Mouse (Mus musculus): ENCODE measurements at regions not wholly inside any gene's neighbourhood (a gene's known extent, or its start where the extent isn't known, plus 50 kb on each side); places are given as distances from the start of the nearest gene placed in this dataset.

DNA sequence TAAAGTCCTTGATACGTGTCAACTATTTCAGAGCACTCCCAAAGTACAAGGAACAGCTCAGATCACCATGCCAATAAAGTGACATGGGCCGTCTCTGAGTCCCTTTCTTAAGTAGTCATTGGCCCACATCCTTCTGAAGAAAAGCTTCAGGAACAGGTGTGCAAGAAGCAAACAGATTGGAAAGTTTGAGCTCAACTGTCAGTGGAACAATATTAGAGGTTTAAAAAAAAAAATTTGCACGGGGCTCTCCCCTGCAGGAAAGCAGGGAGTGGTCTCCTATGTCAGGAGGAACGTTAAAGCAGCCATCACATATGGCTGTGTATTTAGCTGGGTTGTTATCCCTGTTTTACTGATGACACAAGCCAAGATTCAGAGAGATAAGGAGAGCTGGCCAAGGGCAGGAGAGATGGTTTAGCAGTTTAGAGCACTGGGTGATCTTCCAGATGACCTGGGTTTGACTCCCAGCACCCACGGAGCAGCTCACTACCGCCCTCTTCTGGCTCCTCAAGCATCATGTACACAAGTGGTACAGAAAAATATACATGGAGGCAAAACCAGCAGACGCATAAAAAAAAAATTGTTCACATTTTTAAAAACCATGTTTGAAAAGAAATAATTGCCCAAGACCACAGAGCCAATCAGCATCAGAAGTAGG, 318.3 kb upstream of the Clint1 start:
- DNase-seq (ENCODE audit: low spot score in 2 of 2): no peak

DNA sequence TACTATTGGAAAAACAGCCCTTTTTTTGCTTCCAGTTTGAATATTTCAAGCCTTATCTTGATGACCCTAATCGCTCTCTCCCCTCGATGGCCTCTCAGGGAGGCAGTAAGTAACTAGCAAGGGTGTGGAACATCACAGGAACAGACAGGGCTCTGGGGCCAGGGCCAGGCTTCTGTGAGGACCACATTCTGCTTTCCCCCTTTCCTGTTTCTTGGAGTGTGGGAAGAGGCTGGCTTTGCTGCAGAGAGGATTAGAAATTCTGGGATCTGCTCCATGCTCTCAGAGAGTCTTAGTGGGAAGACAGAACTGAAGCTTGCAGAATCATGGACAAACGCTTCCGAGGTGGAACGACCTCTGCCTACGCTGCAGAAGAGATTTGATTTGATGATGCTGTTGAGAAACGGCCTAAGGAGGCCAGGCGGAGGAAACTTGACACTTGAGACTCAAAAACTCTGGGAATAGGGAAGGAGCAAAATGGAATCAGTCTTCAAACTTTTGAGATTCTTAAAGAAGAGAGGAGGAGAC, 316.3 kb upstream of the Clint1 start:
- no peak for DNase-seq (ENCODE audit: low spot score in 2 of 2)

DNA sequence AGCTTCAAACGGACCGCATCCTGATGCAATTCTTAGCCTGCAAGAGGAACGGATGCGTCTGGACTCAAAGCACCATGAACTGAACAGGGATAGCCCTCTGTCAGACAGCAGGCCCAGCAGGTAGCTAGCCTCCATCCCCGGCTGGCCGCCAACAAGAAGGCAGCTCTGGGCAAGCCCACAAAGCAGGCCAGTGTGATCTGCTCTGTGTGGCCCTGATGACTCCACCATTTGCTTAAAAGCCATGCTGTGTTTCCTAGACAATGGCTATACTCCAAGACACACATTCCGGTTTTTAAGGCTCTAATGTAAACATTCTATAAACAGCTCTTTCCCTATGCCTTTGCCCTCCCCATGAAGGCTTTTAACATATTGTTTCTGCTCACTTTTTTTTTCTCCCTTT, 313.8 kb upstream of the Clint1 start:
- no peak for DNase-seq (ENCODE audit: low spot score in 2 of 2)

DNA sequence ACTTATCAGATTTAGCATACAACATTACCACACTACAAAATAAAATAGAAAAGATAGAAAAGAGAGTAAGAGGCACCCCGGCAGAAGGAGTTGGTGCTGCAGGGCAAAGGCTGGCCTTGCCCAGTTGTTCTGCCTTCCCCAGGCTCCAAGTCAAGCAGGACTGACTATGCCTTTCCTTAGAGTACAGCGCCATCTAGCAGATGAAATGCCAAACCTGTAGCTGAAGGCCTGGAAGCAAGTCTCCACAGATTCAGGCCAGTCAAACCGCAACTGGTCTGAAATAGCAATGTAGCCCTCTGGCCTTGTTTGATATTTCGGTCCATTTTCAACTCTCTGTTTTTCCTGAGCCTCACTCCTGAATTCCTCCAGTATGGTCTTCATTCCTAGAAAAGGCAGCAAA, 312.4 kb upstream of the Clint1 start:
- peak; percentile 69 to 85 for DNase-seq (ENCODE audit: low spot score in 2 of 2)

DNA sequence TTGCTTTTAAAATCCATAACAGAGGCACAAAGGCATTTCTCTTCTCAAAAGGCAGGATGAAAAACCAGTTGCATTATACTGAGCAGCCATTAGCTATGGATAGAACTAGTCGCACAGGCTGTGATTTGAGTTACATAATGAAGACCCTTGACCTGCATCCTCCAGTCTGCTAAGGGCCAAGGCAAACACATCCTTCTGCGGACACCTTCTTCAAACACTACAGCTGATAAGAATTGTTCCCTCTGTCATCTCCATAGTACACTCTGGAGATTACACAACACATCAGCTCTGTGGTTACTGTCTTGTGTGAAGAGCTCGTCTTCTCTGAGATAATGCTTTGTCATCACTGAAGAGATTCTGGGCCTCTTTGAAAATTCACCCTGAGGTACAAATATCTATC, 307.3 kb upstream of the Clint1 start:
- no peak for DNase-seq (ENCODE audit: low spot score in 2 of 2)

DNA sequence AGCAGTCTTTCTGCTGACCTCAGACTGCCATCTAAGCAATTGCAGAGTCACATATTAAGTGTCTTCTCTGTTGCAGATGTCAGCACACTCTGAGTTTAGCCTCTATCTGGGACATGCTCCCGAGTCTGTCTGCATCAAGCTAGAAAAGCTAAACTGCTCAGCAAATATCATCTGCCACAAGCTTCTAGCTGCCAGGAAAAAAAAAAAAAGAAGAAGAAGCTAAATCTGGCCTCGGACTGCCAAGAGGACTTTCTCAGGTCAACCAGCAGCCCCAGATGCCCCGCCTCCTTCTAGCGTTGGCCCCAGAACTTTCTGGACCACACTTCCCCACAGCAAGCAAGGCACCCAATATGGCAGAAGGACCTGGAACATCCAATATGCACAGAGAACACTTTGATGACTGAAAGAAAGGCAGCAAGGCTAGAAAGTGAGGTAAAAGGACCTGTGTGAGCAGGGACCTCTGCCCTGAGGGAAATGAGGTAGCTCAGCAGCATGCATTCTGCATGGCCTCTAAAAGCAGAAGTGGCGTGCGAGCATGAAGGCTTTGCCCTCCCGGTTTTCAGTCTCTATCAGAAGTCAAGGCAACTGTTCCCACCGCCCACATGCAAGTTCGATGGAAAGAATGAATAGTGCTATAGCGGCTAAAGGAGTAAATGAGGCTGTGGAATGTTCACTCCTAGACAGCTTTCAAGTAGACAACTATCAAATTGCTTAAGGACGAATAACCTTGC, 305.8 kb upstream of the Clint1 start:
- DNase-seq (ENCODE audit: low spot score in 2 of 2): no peak

DNA sequence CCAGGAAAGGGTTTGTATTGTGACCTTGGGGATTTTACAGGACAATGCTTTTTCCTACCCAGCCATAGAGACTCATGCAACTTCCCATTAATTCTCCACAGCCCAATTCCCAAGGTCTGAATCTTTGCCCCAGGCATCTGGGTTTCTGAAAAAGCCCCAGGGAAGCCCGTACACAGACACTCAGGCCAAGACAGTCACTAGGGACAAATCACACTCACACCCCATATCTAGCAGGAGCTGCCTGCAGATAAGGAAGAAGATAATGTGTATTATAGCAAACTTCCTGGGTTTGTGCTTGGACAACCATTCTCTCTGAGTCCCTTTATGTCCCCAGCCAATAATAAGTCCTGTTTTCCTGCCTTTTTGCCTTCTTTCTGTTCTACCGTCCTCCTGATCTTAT, 305.0 kb upstream of the Clint1 start:
- DNase-seq (ENCODE audit: low spot score in 2 of 2): no peak

DNA sequence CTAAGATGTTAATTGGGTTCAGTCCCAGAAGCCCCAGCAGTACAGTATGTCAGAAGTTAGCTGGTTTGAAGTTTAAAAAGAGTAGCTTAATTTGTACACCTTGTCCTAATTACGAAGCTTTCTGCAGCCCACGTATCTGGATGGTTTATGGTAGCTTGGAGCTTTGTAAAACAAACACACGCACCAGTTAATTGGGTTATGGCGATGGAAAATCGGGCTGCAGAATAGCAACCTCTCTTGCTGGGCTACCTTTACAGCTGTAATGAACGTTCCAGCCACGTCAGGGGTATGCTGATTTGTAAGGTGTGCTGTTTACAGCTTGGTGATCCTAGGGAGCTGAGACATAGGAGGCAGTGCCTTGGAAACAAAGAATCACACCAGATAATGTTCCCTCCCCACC, 301.5 kb upstream of the Clint1 start:
- DNase-seq (ENCODE audit: low spot score in 2 of 2): no peak

GRCm38 (mm10) chr11:45577469-45578154, 274.2 kb upstream of the Clint1 start:
- no peak for DNase-seq (ENCODE audit: low spot score in 2 of 2)

GRCm38 (mm10) chr11:45592335-45592734, 259.5 kb upstream of the Clint1 start:
- DNase-seq (ENCODE audit: low spot score in 2 of 2): no peak

DNA sequence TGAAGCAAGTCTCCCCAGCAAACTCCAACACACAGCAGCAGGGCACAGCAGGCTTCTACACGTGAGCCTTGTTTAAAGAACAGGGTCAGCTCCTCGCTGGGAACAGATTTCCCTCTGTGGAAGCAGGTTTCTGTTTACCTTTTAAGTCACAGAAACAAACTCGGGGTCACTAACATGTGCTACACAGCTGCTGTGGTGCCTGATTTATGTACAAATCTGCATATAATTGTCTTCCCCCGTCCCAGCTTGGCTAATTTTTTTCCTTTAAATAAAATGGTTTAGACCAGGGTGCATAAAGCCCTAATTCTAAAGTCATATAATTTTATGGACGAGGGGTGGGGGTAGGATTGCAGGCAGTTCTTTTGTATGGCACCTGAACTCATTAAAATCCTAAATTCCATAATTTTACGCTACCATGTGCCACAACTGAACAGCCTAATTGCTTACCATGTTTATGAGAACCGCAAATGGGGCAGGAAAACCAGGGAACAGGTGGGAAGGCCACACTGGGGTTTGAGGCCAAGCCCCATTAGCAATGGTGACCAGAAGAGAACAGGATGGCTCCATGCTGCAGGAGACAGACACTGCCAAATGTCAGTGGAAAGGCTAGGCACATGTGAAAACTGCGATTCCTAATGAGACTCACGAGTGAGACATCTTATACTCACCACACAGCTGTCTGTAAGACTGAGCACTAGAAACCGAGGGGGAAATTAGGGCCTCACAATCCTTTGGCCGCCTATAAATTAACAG, 258.8 kb upstream of the Clint1 start:
- no peak for DNase-seq (ENCODE audit: low spot score in 2 of 2)

- DNase-seq (ENCODE audit: low spot score in 2 of 2): peak in 1 of 2 experiments; percentile 2
Measured at GRCm38 (mm10) chr11:45595372-45595771, 256.5 kb upstream of the Clint1 start.

DNA sequence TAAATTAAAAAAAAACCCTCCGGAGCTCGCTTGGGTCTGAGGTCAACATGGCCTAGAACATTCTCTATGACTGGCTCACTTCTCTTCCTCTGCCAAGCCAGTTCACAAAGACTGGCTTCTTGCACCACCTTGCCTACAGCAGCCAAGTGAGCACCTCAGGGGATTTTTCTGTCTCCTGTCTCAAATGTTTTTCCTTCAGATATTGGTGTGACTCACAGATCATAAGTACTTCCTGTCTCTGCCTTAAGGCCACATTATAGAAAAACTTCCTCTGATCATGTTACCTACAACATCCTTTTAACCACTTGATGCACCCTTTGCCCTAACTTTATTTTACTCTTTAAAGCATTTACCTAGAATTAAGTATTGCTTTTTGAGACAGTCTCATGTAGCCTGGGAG, 230.0 kb upstream of the Clint1 start:
- DNase-seq (ENCODE audit: low spot score in 2 of 2): no peak

- no peak for DNase-seq (ENCODE audit: low spot score in 2 of 2)
Measured at GRCm38 (mm10) chr11:45622701-45623100, 229.2 kb upstream of the Clint1 start.

- DNase-seq (ENCODE audit: low spot score in 2 of 2): peak in 1 of 2 experiments; percentile 31
Measured at GRCm38 (mm10) chr11:45624233-45624632, 227.6 kb upstream of the Clint1 start.

DNA sequence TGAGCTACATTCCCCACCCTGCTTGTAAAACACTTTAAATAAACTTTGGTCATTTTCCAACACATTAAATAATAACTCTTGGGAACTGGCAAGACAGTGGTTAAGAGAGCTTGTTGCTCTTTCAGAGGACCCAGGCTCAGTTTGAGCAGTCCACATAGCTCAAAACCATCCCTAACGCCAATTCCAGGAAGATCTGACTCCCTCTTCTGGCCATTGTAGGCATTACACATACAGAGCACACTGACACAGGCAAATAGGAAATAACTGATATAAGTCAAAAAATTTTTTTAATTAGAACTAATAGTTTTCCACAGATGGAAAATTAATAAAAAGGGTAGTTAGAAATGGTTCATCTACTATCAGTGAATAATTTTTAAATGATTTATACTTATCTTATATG, 222.6 kb upstream of the Clint1 start:
- DNase-seq (ENCODE audit: low spot score in 2 of 2): no peak

DNA sequence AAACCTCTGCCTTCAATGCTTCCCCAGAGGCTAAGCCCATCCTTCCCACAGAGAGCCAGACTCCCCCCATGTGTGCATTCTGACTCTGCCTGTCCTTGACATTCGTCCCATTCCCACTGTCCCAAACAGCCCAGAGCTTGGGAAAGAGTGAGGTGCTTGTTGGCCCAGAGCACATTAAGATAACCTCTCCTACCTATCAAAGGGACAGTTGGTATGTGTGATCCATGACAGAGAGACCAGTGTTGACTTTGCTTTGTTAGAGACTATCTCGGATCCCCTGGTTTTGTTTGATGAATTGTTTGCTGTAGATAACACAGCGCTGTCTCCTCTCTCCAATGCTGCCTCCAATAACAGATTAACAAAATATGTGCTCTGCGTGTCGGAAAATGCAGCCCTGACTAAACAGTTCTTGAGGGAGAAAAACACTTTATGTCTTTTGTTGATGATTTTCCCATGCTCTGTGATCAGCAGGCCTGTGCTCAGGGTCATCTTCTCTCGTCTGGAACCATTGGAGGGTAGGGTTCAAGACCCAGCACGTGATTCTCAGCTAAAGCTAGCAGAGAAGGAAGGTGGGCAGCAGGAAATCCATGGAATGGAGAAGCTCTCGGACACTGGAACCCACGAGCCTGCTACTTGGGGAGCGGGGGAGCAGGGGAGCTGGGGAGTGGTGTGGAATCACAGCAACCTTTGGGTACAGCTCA, 217.2 kb upstream of the Clint1 start:
- no peak for DNase-seq (ENCODE audit: low spot score in 2 of 2)

DNA sequence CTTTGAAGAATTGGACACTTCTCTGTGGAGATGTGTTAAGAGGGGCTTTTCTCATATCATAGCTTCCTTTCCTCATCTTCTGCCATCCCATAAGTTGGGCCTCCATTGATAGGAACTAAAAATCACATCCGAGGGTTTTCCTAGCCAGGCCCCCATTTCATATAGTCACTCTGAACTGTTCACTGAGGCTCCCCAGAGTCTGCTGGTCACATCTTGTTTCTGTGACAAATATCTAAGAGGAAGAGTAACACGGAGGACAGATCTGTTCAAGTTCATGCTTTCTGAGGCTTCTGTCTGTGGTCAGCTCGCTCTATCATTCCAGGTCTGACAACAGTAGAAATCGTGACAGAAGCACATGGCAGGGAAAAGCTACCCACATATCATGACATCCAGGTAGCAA, 216.0 kb upstream of the Clint1 start:
- no peak for DNase-seq (ENCODE audit: low spot score in 2 of 2)

GRCm38 (mm10) chr11:45639236-45639635, 212.6 kb upstream of the Clint1 start:
- DNase-seq (ENCODE audit: low spot score in 2 of 2): no peak

DNA sequence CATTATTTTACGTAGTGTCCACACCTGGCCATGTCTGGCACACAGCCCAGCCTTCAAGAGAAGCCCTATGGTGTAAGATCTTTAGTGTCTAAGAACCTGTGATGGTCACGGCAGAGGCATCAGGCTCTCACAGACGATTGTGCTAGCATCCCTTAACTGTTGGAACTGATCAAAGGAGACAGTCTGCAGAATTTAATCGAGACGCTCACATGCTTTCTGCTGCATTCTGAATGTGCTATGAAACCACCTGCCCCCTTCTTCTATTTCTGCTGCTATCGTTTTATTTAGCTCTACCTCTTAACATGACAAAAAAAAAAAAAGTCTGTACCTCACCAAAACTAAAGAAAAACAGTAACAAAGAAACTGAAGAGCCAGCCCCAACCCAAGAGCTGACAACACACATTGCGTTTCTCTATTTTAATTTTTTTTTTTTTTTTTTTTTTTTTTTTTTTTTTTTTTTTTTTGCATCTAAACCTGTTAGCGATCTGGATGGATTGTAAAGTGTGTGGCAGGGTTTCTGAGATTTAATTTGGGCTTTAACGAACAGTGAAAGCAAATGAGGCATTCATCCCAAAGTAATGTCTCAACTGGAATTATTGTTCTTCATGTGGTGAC, 209.6 kb upstream of the Clint1 start:
- DNase-seq (ENCODE audit: low spot score in 2 of 2): peak in 1 of 2 experiments; percentile 40
